Mouse (Mus musculus): ENCODE results near the gene Drc3.

Drc3 gene

GRCm38 (mm10) chr11:60352559-60353411, at the start of gene Drc3, which contains the start of gene Tom1l2:
Gene Drc3, plus strand, starts transcription at chr11:60353329.
Gene Tom1l2, minus strand, starts transcription at chr11:60352905.
- peak; percentile 98 for DNase-seq (ENCODE audit: extremely low spot score, low spot score)

GRCm38 (mm10) chr11:60303497-60303896, 49.6 kb upstream of the Drc3 start:
- no peak for DNase-seq (ENCODE audit: extremely low spot score, low spot score)

GRCm38 (mm10) chr11:60305611-60306010, 47.5 kb upstream of the Drc3 start:
- no peak for DNase-seq (ENCODE audit: extremely low spot score, low spot score)

GRCm38 (mm10) chr11:60306834-60307233, 46.3 kb upstream of the Drc3 start:
- peak; percentile 49 for DNase-seq (ENCODE audit: extremely low spot score, low spot score)

GRCm38 (mm10) chr11:60307375-60307825, 45.7 kb upstream of the Drc3 start:
- no peak for DNase-seq (ENCODE audit: extremely low spot score, low spot score)

- DNase-seq (ENCODE audit: extremely low spot score, low spot score), result no peak
Observed at GRCm38 (mm10) chr11:60308061-60308460, 45.1 kb upstream of the Drc3 start.

- DNase-seq (ENCODE audit: extremely low spot score, low spot score), result no peak
Observed at GRCm38 (mm10) chr11:60308506-60309116, 44.5 kb upstream of the Drc3 start.

GRCm38 (mm10) chr11:60309875-60310274, 43.3 kb upstream of the Drc3 start:
- DNase-seq (ENCODE audit: extremely low spot score, low spot score), result no peak

GRCm38 (mm10) chr11:60311025-60311854, 41.9 kb upstream of the Drc3 start:
- peak; percentile 39 for DNase-seq (ENCODE audit: extremely low spot score, low spot score)

GRCm38 (mm10) chr11:60316250-60316649, 36.9 kb upstream of the Drc3 start:
- no peak for DNase-seq (ENCODE audit: extremely low spot score, low spot score)

- no peak for DNase-seq (ENCODE audit: extremely low spot score, low spot score)
Observed at GRCm38 (mm10) chr11:60316883-60317282, 36.2 kb upstream of the Drc3 start.

- no peak for DNase-seq (ENCODE audit: extremely low spot score, low spot score)
Observed at GRCm38 (mm10) chr11:60317376-60318102, 35.6 kb upstream of the Drc3 start.

GRCm38 (mm10) chr11:60318716-60319115, 34.4 kb upstream of the Drc3 start:
- DNase-seq (ENCODE audit: extremely low spot score, low spot score), result no peak

- DNase-seq (ENCODE audit: extremely low spot score, low spot score), result no peak
Observed at GRCm38 (mm10) chr11:60319257-60320066, 33.7 kb upstream of the Drc3 start.

GRCm38 (mm10) chr11:60320426-60321037, 32.6 kb upstream of the Drc3 start:
- no peak for DNase-seq (ENCODE audit: extremely low spot score, low spot score)

- no peak for DNase-seq (ENCODE audit: extremely low spot score, low spot score)
Observed at GRCm38 (mm10) chr11:60321438-60321837, 31.7 kb upstream of the Drc3 start.

- DNase-seq (ENCODE audit: extremely low spot score, low spot score), result no peak
Observed at GRCm38 (mm10) chr11:60323731-60324130, 29.4 kb upstream of the Drc3 start.

GRCm38 (mm10) chr11:60330551-60330950, 22.6 kb upstream of the Drc3 start:
- DNase-seq (ENCODE audit: extremely low spot score, low spot score), result no peak

- no peak for DNase-seq (ENCODE audit: extremely low spot score, low spot score)
Observed at GRCm38 (mm10) chr11:60333461-60333860, 19.7 kb upstream of the Drc3 start.

- DNase-seq (ENCODE audit: extremely low spot score, low spot score), result no peak
Observed at GRCm38 (mm10) chr11:60334124-60334523, 19.0 kb upstream of the Drc3 start.

Measured in neural tube, embryonic 10.5 days (tissue).